Mouse (Mus musculus) urinary bladder, postnatal 4 days (tissue): ENCODE measurements around the gene Scel.

Source experiments
- DNase-seq, 2 experiments: peaks; one replicate each; pipeline ENCODE4 v3.0.0; 2021 to 2022; ENCODE audit warnings: low spot score in 2 of 2

Gene Scel

GRCm38 (mm10) chr14:103513473-103513811 lies 300 bp downstream of the Scel start:
- no peak for DNase-seq

DNA sequence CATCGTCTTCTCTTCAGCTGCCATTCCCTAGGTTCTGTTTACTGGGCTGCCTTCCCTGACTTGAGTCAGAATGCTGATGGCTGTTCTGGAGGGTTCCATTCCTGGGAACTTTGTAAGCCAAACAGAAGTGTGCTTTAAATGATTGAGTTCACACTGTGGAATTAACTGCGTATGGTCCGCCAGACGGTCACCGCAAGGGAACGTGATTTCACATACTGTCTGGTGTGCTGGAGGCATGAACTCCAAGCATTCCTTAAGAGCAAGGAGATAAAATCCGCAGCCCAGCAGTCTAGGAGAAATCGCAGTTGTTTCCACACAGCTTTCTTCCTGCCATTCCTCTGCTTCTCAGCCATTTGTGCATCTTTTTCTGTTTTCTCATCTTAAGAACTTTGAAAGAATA lies 2.3 kb downstream of the Scel start:
- DNase-seq = no peak

DNA sequence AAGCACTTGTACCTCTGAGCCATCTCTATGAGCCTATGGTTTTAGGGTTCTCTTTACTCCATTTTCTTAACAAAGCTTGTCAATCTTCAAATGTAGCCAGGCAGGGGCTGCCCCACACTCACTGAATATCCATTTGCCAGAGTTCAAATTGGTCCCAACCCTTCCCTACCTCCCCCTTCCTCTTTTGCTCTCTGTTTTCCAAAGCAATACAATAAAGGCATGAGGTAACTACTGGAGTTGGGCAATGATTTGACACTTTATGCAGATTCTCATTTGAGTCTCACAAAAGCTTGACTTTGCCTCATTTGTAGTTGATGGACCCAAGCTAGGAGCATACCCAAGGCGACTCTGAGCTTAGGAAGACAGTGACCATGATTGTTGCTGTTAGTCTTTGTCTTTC lies 13.1 kb downstream of the Scel start:
- no peak for DNase-seq

DNA sequence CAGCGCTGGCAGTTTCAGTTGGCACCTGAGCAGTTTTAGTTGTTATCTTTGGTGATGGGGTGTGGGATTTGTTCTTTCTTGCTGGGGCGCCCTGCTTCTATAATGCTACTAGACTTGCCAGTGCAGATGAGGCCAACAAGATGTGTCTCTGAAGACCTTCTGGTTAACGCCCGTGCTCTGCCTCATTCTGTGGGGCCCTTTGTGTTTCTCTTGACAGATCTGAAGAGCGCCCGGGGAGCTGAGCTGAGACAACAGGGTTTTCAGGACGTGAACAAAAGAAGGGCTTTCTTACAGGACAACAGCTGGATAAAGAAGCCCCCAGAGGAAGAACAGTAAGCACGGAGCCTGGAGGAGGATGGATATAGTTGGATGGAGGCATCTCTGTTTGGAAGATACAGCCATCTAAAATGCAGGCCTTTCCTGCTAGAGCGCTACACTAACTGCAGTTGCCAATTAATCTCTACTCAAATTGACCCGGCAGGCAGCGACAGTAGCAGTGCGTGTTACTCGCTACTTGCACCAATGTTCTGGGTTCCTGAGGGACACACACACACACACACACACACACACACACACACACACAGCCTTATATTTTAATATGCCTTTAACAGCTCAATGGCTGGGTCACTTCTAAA lies 16.7 kb downstream of the Scel start:
- DNase-seq = no peak

GRCm38 (mm10) chr14:103531722-103532341 lies 18.7 kb downstream of the Scel start:
- DNase-seq = no peak

DNA sequence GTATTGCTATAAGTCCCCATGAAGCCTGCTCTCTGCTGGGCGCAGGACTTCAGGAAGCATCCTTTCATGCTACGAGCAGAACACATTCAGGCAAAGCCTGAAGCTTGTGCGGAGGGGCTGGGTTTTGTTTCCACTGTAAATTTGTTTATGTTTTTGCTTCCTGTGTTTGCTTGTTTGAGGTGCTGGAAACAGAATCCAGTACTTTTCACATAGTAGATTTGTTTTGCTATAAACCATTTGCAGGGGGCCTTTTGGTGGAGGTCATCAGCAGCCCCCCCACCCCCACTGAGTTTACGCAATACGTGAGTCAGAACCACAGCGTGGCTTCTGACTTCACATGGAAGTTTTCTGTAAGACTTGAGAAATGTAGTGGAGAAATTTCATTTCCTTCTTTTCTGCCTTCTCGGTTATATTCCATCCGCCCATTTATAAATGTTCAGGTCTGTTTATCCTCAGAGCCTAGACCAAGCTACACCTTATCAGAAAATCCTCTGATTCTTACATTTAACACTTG lies 22.4 kb downstream of the Scel start:
- DNase-seq = no peak

DNA sequence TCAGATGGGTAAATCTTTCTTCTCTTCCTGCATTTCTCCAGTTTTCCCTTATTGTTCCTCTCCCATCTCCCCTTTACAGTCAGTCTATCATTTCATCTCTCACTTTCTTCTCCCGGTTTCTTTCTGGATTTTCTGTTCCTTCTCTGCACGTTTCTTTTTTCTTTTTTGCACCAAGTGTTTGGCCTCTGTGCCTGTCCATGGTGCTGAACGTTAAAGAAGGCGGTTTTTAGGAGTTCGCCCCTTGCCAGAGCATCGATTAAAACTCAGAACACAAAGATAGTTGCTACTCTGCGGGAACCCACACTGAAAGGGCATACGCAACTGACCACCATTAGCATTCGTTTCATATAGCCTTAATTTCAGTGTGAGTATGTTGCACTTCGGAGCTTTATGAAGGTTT lies 23.2 kb downstream of the Scel start:
- no peak for DNase-seq

- DNase-seq = peak in 1 of 2 experiments; percentile 67
Observed at GRCm38 (mm10) chr14:103537355-103538056, 24.4 kb downstream of the Scel start.

GRCm38 (mm10) chr14:103539796-103540195 lies 26.7 kb downstream of the Scel start:
- DNase-seq = no peak

DNA sequence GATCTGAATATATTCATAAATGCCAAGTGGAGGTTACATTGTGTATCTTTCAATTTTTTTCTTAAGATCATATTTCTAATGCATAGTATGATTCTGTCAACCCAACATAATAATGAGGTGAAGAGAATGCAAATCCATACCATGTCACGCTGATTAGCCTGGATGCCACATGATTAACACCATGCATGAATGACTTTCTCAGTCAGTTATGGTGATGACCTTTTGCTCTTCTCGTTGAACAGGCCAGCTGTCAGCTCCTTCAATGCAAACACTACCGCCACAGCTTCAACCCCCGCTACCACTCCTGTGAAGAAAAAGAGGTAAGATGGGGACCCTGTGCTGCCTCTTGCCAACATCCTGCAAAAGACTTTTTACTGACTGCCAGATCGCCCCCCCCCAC lies 28.5 kb downstream of the Scel start:
- DNase-seq = no peak

GRCm38 (mm10) chr14:103543304-103544079 lies 30.4 kb downstream of the Scel start:
- no peak for DNase-seq

DNA sequence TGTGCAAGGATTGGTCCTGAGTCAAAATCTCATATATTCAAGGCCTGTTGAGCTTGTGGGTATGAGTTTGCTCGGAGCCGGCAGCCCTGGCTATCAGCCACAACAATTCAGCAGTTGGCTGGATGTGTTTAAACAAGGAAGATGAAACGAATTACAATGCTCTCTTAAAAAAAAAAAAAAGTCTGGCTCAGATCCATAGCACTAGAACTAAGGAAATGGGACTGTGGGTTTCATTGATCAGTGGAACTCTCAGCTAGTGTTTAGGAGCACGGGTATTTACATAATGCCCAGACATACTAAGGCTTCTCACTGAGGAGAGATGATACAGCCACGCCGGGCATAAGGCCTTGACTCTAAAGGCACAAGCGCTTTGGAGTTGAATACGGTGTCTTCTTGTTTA lies 32.6 kb downstream of the Scel start:
- no peak for DNase-seq

GRCm38 (mm10) chr14:103546246-103546645 lies 33.1 kb downstream of the Scel start:
- no peak for DNase-seq

DNA sequence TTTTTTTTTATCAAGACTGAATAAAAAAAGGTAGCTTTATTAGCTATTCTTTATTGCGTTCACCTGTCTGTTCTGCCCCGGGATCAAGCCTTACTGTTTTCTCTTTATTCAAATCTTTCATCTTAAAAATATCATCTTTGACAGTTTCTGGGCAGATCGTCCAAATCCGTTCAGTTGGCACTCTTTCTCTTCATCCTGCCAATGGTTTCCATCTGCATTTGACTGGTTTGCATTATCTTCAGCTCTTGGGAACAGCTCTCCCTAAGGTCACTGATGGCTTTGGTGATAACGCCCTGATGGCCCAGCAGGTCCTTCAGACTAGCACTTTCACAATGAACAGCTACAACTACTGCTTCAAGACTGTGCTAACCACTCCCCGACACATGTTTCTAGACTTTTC lies 35.1 kb downstream of the Scel start:
- no peak for DNase-seq

- DNase-seq = peak; percentile 28 to 78
Observed at GRCm38 (mm10) chr14:103550480-103550879, 37.3 kb downstream of the Scel start.

DNA sequence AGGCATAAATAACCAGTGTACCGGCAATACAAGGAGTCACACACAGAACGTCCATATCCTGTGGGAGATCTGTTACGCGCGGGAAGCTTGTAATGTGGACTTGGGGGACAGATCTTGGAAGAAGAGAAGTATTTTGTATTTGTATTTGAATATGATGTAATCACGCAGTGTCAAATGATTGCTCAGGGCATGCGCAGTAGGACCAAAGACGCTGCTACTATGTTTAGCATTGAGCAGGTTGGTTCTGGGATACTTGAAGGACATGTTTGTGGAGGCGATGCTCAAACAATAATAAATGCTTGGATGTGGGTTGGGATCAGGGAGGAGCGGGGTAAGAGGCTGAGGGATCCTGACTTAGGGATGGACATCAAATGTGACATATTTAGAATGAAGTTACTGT lies 37.8 kb downstream of the Scel start:
- DNase-seq = no peak

DNA sequence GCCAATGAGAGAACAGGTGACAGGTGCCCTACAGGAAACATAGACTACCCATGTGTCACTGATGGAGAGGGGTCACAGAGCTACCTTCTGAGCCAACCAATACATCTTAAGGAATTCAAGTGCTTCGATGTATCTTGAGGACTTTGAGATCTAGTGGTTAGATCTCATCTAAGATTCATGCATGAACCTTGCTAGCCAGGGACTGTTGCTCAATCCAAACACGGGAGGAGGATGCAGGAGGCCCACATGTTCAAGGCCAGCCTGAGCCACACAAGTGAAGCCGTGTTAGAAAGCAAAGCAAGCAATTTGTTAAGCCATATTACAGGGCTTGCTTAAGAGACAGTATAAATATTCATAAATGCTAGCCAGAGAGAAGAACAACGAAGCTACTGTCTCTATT lies 38.8 kb downstream of the Scel start:
- no peak for DNase-seq

DNA sequence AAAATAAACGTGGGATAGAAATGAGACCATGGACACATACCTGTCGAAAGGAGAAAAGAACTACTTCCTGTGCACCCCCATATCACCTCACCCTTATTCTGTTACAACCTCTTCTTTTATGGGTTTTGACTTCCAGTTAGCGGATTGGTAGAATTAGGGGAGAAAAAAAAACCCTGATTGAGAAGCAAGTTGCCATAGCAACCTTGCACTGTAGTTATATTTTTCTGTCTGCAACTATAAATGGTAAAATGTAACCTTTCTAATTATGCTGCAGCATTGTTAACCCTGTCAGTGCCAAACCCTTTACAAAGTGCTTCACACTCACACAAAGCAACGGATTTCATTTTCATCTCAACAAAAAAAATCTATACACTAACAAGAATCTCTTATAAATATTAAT lies 39.2 kb downstream of the Scel start:
- DNase-seq = no peak

- no peak for DNase-seq
Observed at GRCm38 (mm10) chr14:103556609-103557008, 43.5 kb downstream of the Scel start.

DNA sequence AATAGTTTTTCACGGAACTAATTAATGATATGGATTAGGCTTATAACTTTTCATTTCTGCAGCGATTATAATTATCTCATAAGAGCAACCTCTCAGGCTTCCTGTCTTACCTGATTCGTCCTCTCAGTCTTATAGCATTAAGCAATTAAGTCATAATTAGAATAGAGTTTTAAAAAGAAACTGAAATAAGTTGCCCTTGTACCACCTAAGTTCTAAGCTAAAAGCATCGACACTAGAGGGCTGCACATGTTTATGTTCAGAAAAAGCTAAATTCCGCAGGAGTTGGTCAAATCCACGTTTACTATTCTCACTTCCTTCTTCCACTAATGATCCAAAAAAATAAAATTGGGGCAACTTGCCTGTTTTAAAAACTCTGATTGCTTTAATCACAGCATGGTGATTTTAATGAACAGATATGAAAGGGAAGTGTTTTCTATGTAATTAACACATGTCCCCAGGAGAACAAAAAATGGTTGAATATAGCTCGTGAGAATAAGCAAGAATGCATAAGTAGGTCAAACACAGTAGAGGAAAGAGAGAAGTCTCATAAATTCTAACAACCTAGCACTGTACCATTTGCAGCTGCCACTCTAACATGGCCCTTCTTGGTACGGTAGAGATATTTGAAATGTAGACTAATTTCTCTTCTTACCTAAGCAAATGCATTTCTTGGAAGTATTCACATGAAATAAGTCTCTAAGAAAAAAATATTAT lies 48.4 kb downstream of the Scel start:
- no peak for DNase-seq

- no peak for DNase-seq
Observed at GRCm38 (mm10) chr14:103567957-103568356, 54.8 kb downstream of the Scel start.

DNA sequence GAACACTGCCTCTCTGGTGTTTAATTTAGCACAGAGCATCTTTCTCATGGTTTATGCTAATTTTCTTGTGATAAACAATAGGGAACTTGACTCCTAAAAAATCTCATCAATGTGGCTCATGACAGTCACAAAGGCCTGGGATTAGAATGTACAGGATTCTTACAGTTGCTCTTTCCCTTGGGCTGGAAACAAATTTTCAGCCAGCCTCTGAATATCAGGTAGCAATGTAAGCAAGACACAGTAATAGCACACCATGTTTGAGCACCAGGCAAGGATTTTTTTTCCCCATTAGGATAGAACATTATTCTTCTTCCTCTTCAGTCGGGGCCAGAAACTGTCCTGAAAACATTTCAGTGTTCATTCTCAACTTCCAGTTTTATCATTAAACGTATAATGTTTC lies 55.3 kb downstream of the Scel start:
- DNase-seq = no peak
